Mouse (Mus musculus): ENCODE results near the gene Btf3l4.

Gene Btf3l4

GRCm38 (mm10) chr4:108832916-108833827, at the start of gene Btf3l4:
Gene Btf3l4, minus strand, starts transcription at chr4:108833614.
- DNase-seq (ENCODE audit: low read depth, low spot score): peak; percentile 83

- peak; percentile 72 for DNase-seq (ENCODE audit: low read depth, low spot score)
Observed at GRCm38 (mm10) chr4:108878963-108879822, 45.8 kb upstream of the Btf3l4 start, which contains the start of gene Rab3b. Gene Rab3b, plus strand, starts transcription at chr4:108879063.

- no peak for DNase-seq (ENCODE audit: low read depth, low spot score)
Observed at GRCm38 (mm10) chr4:108877901-108878300, 44.5 kb upstream of the Btf3l4 start.

GRCm38 (mm10) chr4:108873746-108874145, 40.3 kb upstream of the Btf3l4 start:
- no peak for DNase-seq (ENCODE audit: low read depth, low spot score)

- peak; percentile 76 for DNase-seq (ENCODE audit: low read depth, low spot score)
Observed at GRCm38 (mm10) chr4:108869730-108870374, 36.4 kb upstream of the Btf3l4 start.

GRCm38 (mm10) chr4:108866806-108867205, 33.4 kb upstream of the Btf3l4 start:
- DNase-seq (ENCODE audit: low read depth, low spot score): no peak

GRCm38 (mm10) chr4:108848505-108848848, 15.1 kb upstream of the Btf3l4 start, which contains the start of gene A730015C16Rik:
Gene A730015C16Rik, minus strand, starts transcription at chr4:108848619.
- DNase-seq (ENCODE audit: low read depth, low spot score): peak; percentile 11

GRCm38 (mm10) chr4:108847715-108848504, 14.5 kb upstream of the Btf3l4 start, which contains the start of gene Kti12:
Gene Kti12, plus strand, starts transcription at chr4:108847785.
- peak; percentile 38 for DNase-seq (ENCODE audit: low read depth, low spot score)

GRCm38 (mm10) chr4:108845824-108846569, 12.6 kb upstream of the Btf3l4 start:
- no peak for DNase-seq (ENCODE audit: low read depth, low spot score)

- no peak for DNase-seq (ENCODE audit: low read depth, low spot score)
Observed at GRCm38 (mm10) chr4:108843336-108843735, 9.9 kb upstream of the Btf3l4 start.

GRCm38 (mm10) chr4:108841920-108842578, 8.6 kb upstream of the Btf3l4 start:
- DNase-seq (ENCODE audit: low read depth, low spot score): no peak

- DNase-seq (ENCODE audit: low read depth, low spot score): no peak
Observed at GRCm38 (mm10) chr4:108838031-108838430, 4.6 kb upstream of the Btf3l4 start.

- DNase-seq (ENCODE audit: low read depth, low spot score): no peak
Observed at GRCm38 (mm10) chr4:108835496-108835895, 2.1 kb upstream of the Btf3l4 start.

- no peak for DNase-seq (ENCODE audit: low read depth, low spot score)
Observed at GRCm38 (mm10) chr4:108834971-108835311, 1.5 kb upstream of the Btf3l4 start.

GRCm38 (mm10) chr4:108834115-108834970, 929 bp upstream of the Btf3l4 start, which contains the start of gene Txndc12:
Gene Txndc12, plus strand, starts transcription at chr4:108834601.
- DNase-seq (ENCODE audit: low read depth, low spot score): peak; percentile 71

GRCm38 (mm10) chr4:108833828-108834114, 357 bp upstream of the Btf3l4 start:
- DNase-seq (ENCODE audit: low read depth, low spot score): no peak

- no peak for DNase-seq (ENCODE audit: low read depth, low spot score)
Observed at GRCm38 (mm10) chr4:108830698-108831097, 2.7 kb downstream of the Btf3l4 start.

- DNase-seq (ENCODE audit: low read depth, low spot score): no peak
Observed at GRCm38 (mm10) chr4:108826643-108827042, 6.8 kb downstream of the Btf3l4 start.

GRCm38 (mm10) chr4:108826096-108826495, 7.3 kb downstream of the Btf3l4 start:
- DNase-seq (ENCODE audit: low read depth, low spot score): no peak
